Mouse (Mus musculus): ENCODE results near the gene Maml3. TPM values are rescaled to one million over a fixed set of nuclear protein-coding genes. Genes with fewer than 3 reads are reported as not detected.

The Maml3 gene
- polyA plus RNA-seq, 1 experiment = 2.2 TPM

GRCm38 (mm10) chr3:52101401-52101976 is 3.4 kb downstream of the Maml3 start:
- Histone ChIP-seq H3K36me3 (ENCODE audit: control insufficient read depth, insufficient read depth) (no peaks in the 10 kb centered on the region), H3K4me3 (ENCODE audit: insufficient read depth, poor library complexity, severe bottlenecking) (peak overlapping the region; percentile 21), H3K27me3 (ENCODE audit: control insufficient read depth, insufficient read depth, insufficient read length) (no peaks in the 10 kb centered on the region), H3K79me2 (ENCODE audit: control insufficient read depth, insufficient read depth) (peaks cover 49% of the 10 kb centered on the region), H3ac (ENCODE audit: control insufficient read depth, insufficient read length, low read depth) (peak overlapping the region; percentile 88), H3K79me3 (ENCODE audit: low read depth) (peaks cover 18% of the 10 kb centered on the region)
- TF ChIP-seq MYOD1 (IDR thresholded peaks at IDR 0.05; ENCODE audit: control insufficient read depth, insufficient read length, low read depth) (no peak), CEBPB (IDR thresholded peaks at IDR 0.05; ENCODE audit: low read depth) (no peak), FOSL1 (IDR thresholded peaks at IDR 0.05; ENCODE audit: insufficient read depth, low read length, poor library complexity, severe bottlenecking) (no peak), MAX (IDR thresholded peaks at IDR 0.05) (no peak), MYOG (IDR thresholded peaks at IDR 0.05; ENCODE audit: control insufficient read depth, extremely low read depth, insufficient read length) (no peak), CTCF (IDR thresholded peaks at IDR 0.05; ENCODE audit: control insufficient read depth, insufficient read depth, insufficient read length) (no peak), USF1 (IDR thresholded peaks at IDR 0.05; ENCODE audit: low read depth) (no peak)

- H3K79me2 ChIP-seq (ENCODE audit: control insufficient read depth, insufficient read depth) = peaks cover 54% of the 10 kb centered on the region
- no peak overlapping the region for H3K4me3 ChIP-seq (ENCODE audit: insufficient read depth, poor library complexity, severe bottlenecking)
- H3ac ChIP-seq (ENCODE audit: control insufficient read depth, insufficient read length, low read depth) = no peak overlapping the region
- TF ChIP-seq MYOD1 (IDR thresholded peaks at IDR 0.05; ENCODE audit: control insufficient read depth, insufficient read length, low read depth) (no peak), CEBPB (IDR thresholded peaks at IDR 0.05; ENCODE audit: low read depth) (no peak), CTCF (IDR thresholded peaks at IDR 0.05; ENCODE audit: control insufficient read depth, insufficient read depth, insufficient read length) (no peak), USF1 (IDR thresholded peaks at IDR 0.05; ENCODE audit: low read depth) (no peak)
- H3K36me3 ChIP-seq (ENCODE audit: control insufficient read depth, insufficient read depth) = no peaks in the 10 kb centered on the region
- H3K79me3 ChIP-seq (ENCODE audit: low read depth) = peaks cover 18% of the 10 kb centered on the region
- H3K27me3 ChIP-seq (ENCODE audit: control insufficient read depth, insufficient read depth, insufficient read length) = no peaks in the 10 kb centered on the region
These were observed 4.0 kb downstream of the Maml3 start for GRCm38 (mm10) chr3:52100926-52101325.

- H3K79me2 ChIP-seq (ENCODE audit: control insufficient read depth, insufficient read depth) = peaks cover 54% of the 10 kb centered on the region
- no peak overlapping the region for H3K4me3 ChIP-seq (ENCODE audit: insufficient read depth, poor library complexity, severe bottlenecking)
These were observed 4.6 kb downstream of the Maml3 start for GRCm38 (mm10) chr3:52100306-52100705.

GRCm38 (mm10) chr3:52099286-52099685 is 5.6 kb downstream of the Maml3 start:
- Histone ChIP-seq H3K27me3 (ENCODE audit: control insufficient read depth, insufficient read depth, insufficient read length) (no peaks in the 10 kb centered on the region), H3K36me3 (ENCODE audit: control insufficient read depth, insufficient read depth) (no peaks in the 10 kb centered on the region), H3K79me2 (ENCODE audit: control insufficient read depth, insufficient read depth) (peaks cover 59% of the 10 kb centered on the region), H3K4me3 (ENCODE audit: insufficient read depth, poor library complexity, severe bottlenecking) (no peak overlapping the region), H3ac (ENCODE audit: control insufficient read depth, insufficient read length, low read depth) (no peak overlapping the region), H3K79me3 (ENCODE audit: low read depth) (peaks cover 22% of the 10 kb centered on the region)
- TF ChIP-seq MYOD1 (IDR thresholded peaks at IDR 0.05; ENCODE audit: control insufficient read depth, insufficient read length, low read depth) = no peak
- no peak for TF ChIP-seq MAX (IDR thresholded peaks at IDR 0.05)
- TF ChIP-seq CEBPB (IDR thresholded peaks at IDR 0.05; ENCODE audit: low read depth) = no peak
- TF ChIP-seq CTCF (IDR thresholded peaks at IDR 0.05; ENCODE audit: control insufficient read depth, insufficient read depth, insufficient read length) = no peak
- no peak for TF ChIP-seq MYOG (IDR thresholded peaks at IDR 0.05; ENCODE audit: control insufficient read depth, extremely low read depth, insufficient read length)
- TF ChIP-seq FOSL1 (IDR thresholded peaks at IDR 0.05; ENCODE audit: insufficient read depth, low read length, poor library complexity, severe bottlenecking) = no peak
- no peak for TF ChIP-seq USF1 (IDR thresholded peaks at IDR 0.05; ENCODE audit: low read depth)

More at GRCm38 (mm10) chr3:52100306-52100705, 4.6 kb downstream of the Maml3 start:
- no peak overlapping the region for H3ac ChIP-seq (ENCODE audit: control insufficient read depth, insufficient read length, low read depth)
- H3K27me3 ChIP-seq (ENCODE audit: control insufficient read depth, insufficient read depth, insufficient read length) = no peaks in the 10 kb centered on the region
- TF ChIP-seq FOSL1 (IDR thresholded peaks at IDR 0.05; ENCODE audit: insufficient read depth, low read length, poor library complexity, severe bottlenecking) (no peak), MYOG (IDR thresholded peaks at IDR 0.05; ENCODE audit: control insufficient read depth, extremely low read depth, insufficient read length) (no peak), MYOD1 (IDR thresholded peaks at IDR 0.05; ENCODE audit: control insufficient read depth, insufficient read length, low read depth) (no peak), CTCF (IDR thresholded peaks at IDR 0.05; ENCODE audit: control insufficient read depth, insufficient read depth, insufficient read length) (no peak), USF1 (IDR thresholded peaks at IDR 0.05; ENCODE audit: low read depth) (no peak), CEBPB (IDR thresholded peaks at IDR 0.05; ENCODE audit: low read depth) (no peak), MAX (IDR thresholded peaks at IDR 0.05) (no peak)
- H3K36me3 ChIP-seq (ENCODE audit: control insufficient read depth, insufficient read depth) = no peaks in the 10 kb centered on the region
- peaks cover 19% of the 10 kb centered on the region for H3K79me3 ChIP-seq (ENCODE audit: low read depth)

GRCm38 (mm10) chr3:52091261-52091797 is 13.5 kb downstream of the Maml3 start:
- TF ChIP-seq CTCF (IDR thresholded peaks at IDR 0.05; ENCODE audit: control insufficient read depth, insufficient read depth, insufficient read length) = no peak
- TF ChIP-seq MYOG (IDR thresholded peaks at IDR 0.05; ENCODE audit: control insufficient read depth, extremely low read depth, insufficient read length) = no peak
- no peak for TF ChIP-seq USF1 (IDR thresholded peaks at IDR 0.05; ENCODE audit: low read depth)
- no peak for TF ChIP-seq MAX (IDR thresholded peaks at IDR 0.05)
- no peak for TF ChIP-seq MYOD1 (IDR thresholded peaks at IDR 0.05; ENCODE audit: control insufficient read depth, insufficient read length, low read depth)
- TF ChIP-seq FOSL1 (IDR thresholded peaks at IDR 0.05; ENCODE audit: insufficient read depth, low read length, poor library complexity, severe bottlenecking) = no peak
- no peak for TF ChIP-seq CEBPB (IDR thresholded peaks at IDR 0.05; ENCODE audit: low read depth)
- Histone ChIP-seq H3K27me3 (ENCODE audit: control insufficient read depth, insufficient read depth, insufficient read length) (no peaks in the 10 kb centered on the region), H3K36me3 (ENCODE audit: control insufficient read depth, insufficient read depth) (no peaks in the 10 kb centered on the region), H3K79me3 (ENCODE audit: low read depth) (peaks cover 17% of the 10 kb centered on the region), H3K79me2 (ENCODE audit: control insufficient read depth, insufficient read depth) (peaks cover 73% of the 10 kb centered on the region), H3K4me3 (ENCODE audit: insufficient read depth, poor library complexity, severe bottlenecking) (no peak overlapping the region), H3ac (ENCODE audit: control insufficient read depth, insufficient read length, low read depth) (no peak overlapping the region)

Measured in C2C12 (cell line).